In the genomic region with DNA sequence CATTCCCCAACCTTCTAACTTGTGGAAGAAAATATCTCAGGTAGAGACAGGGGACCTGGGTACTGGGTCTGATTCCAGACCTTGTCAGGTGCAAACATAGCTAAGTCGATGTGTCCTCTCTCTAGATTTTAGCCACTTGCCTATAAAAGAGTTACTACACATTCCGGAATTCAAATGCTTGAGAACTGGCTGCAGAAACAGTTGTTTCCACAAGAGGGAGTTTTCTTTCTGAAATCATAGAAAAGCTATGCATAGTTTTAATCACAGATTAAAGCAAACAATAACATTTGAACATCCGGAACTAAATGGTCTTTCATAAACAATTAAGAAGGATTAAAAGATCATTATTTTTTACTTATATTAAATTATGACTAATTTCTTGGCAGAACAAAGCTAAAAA, we compare ENCODE assay signal across 11 mouse cellular contexts. TPM values are rescaled to one million over a fixed set of nuclear protein-coding genes. Genes with fewer than 3 reads are reported as not detected.
DNase-seq lines count a peak whose midpoint lies in the region; ATAC-seq and TF ChIP-seq lines count a peak whose summit lies in the region.
"Had no signal": no experiment of that assay in that cellular context is flagged by ENCODE, and none has a peak within 500 bp of the region (broad histone marks: within the 10 kb centered on the region; RNA-seq: fewer than 3 reads in every experiment).

No protein-coding gene starts in this region.

- TF ChIP-seq CTCF in brain, embryonic 14.5 days (IDR thresholded peaks at IDR 0.05; ENCODE audit: borderline replicate concordance, extremely low read depth, insufficient read depth, insufficient read length), result no peak

- H3K27me3 ChIP-seq in hindbrain, embryonic 11.5 days (ENCODE audit: control insufficient read depth, insufficient read depth, low read length), result no peaks in the 10 kb centered on the region
- no peaks in the 10 kb centered on the region for H3K27me3 ChIP-seq in hindbrain, embryonic 10.5 days (ENCODE audit: insufficient read depth, poor library complexity, severe bottlenecking)
- no peaks in the 10 kb centered on the region for H3K27me3 ChIP-seq in limb, embryonic 14.5 days (ENCODE audit: control insufficient read depth, insufficient read depth, low read length)
- H3K27me3 ChIP-seq in limb, embryonic 10.5 days (ENCODE audit: low read depth, poor library complexity, severe bottlenecking), result no peaks in the 10 kb centered on the region
- H3K27me3 ChIP-seq: embryonic facial prominence, embryonic 12.5 days; liver, embryonic 15.5 days; stomach, embryonic 15.5 days had no signal

- H3K9me3 ChIP-seq in hindbrain, embryonic 11.5 days (ENCODE audit: control insufficient read depth, low read length), result no peaks in the 10 kb centered on the region
- no peaks in the 10 kb centered on the region for H3K9me3 ChIP-seq in hindbrain, embryonic 10.5 days
- no peaks in the 10 kb centered on the region for H3K9me3 ChIP-seq in limb, embryonic 14.5 days (ENCODE audit: control insufficient read depth, low read length)
- H3K9me3 ChIP-seq in limb, embryonic 10.5 days (replicated peaks), result no peaks in the 10 kb centered on the region
- H3K9me3 ChIP-seq: embryonic facial prominence, embryonic 12.5 days; liver, embryonic 15.5 days; stomach, embryonic 15.5 days had no signal

- WGBS in hindbrain, embryonic 11.5 days, result 70% methylated on average over 3 of the region's 3 CpGs
- 69% methylated on average over 3 of the region's 3 CpGs for WGBS in hindbrain, embryonic 10.5 days
- 39% methylated on average over 3 of the region's 3 CpGs for WGBS in limb, embryonic 14.5 days
- 79% methylated on average over 3 of the region's 3 CpGs for WGBS in limb, embryonic 10.5 days

- no peaks in the 10 kb centered on the region for H3K36me3 ChIP-seq in hindbrain, embryonic 11.5 days (ENCODE audit: control insufficient read depth, insufficient read depth, low read length)
- no peaks in the 10 kb centered on the region for H3K36me3 ChIP-seq in hindbrain, embryonic 10.5 days
- H3K36me3 ChIP-seq in limb, embryonic 14.5 days (ENCODE audit: control insufficient read depth, insufficient read depth, low read length), result no peaks in the 10 kb centered on the region
- H3K36me3 ChIP-seq in limb, embryonic 10.5 days, result no peaks in the 10 kb centered on the region
- H3K36me3 ChIP-seq: embryonic facial prominence, embryonic 12.5 days; liver, embryonic 15.5 days; stomach, embryonic 15.5 days had no signal

- no peak overlapping the region for H3K4me2 ChIP-seq in hindbrain, embryonic 11.5 days (replicated peaks; ENCODE audit: low read depth, low read length)
- H3K4me2 ChIP-seq in limb, embryonic 14.5 days (replicated peaks; ENCODE audit: low read depth, low read length, severe bottlenecking), result no peak overlapping the region
- H3K4me2 ChIP-seq: embryonic facial prominence, embryonic 12.5 days; liver, embryonic 15.5 days; stomach, embryonic 15.5 days had no signal

- H3K9ac ChIP-seq in hindbrain, embryonic 11.5 days (ENCODE audit: low read depth, low read length), result no peak overlapping the region
- no peak overlapping the region for H3K9ac ChIP-seq in limb, embryonic 14.5 days (ENCODE audit: low read depth, low read length, severe bottlenecking)
- H3K9ac ChIP-seq: embryonic facial prominence, embryonic 12.5 days; liver, embryonic 15.5 days; stomach, embryonic 15.5 days had no signal

- peak; percentile 10 for DNase-seq in adrenal gland, postnatal 14 days
- DNase-seq in adrenal gland, postnatal 4 days (ENCODE audit: low spot score in 2 of 2), result no peak
- DNase-seq in hindbrain, embryonic 11.5 days (ENCODE audit: low spot score), result peak; percentile 23
- DNase-seq in hindbrain, embryonic 10.5 days (ENCODE audit: low spot score), result no peak
- peak; percentile 39 for DNase-seq in limb, embryonic 14.5 days (ENCODE audit: low spot score)
- DNase-seq in limb, embryonic 10.5 days (ENCODE audit: low spot score), result no peak
- DNase-seq in brain, embryonic 14.5 days (ENCODE audit: low read depth), result peak; percentile 45
- no peak for DNase-seq in thymus, postnatal 14 days

- H3K4me3 ChIP-seq in hindbrain, embryonic 11.5 days (ENCODE audit: low read depth, low read length), result no peak overlapping the region
- no peak overlapping the region for H3K4me3 ChIP-seq in hindbrain, embryonic 10.5 days
- no peak overlapping the region for H3K4me3 ChIP-seq in limb, embryonic 14.5 days (replicated peaks; ENCODE audit: low read length)
- H3K4me3 ChIP-seq in limb, embryonic 10.5 days, result no peak overlapping the region
- H3K4me3 ChIP-seq: embryonic facial prominence, embryonic 12.5 days; liver, embryonic 15.5 days; stomach, embryonic 15.5 days had no signal

- no peak for TF ChIP-seq POLR2A in limb, embryonic 14.5 days (IDR thresholded peaks at IDR 0.05; ENCODE audit: borderline replicate concordance, extremely low read depth, insufficient read depth, insufficient read length)
- TF ChIP-seq POLR2A in brain, embryonic 14.5 days (IDR thresholded peaks at IDR 0.05; ENCODE audit: borderline replicate concordance, extremely low read depth, insufficient read depth, insufficient read length, poor library complexity, severe bottlenecking), result no peak

- ATAC-seq in hindbrain, embryonic 11.5 days (ENCODE audit: low FRiP score), result no peak
- ATAC-seq in limb, embryonic 14.5 days (ENCODE audit: low FRiP score, low read depth), result no peak

- no peak overlapping the region for H3K27ac ChIP-seq in hindbrain, embryonic 11.5 days (ENCODE audit: low read depth, low read length)
- no peak overlapping the region for H3K27ac ChIP-seq in hindbrain, embryonic 10.5 days
- no peak overlapping the region for H3K27ac ChIP-seq in limb, embryonic 14.5 days (replicated peaks; ENCODE audit: low read depth, low read length)
- no peak overlapping the region for H3K27ac ChIP-seq in limb, embryonic 10.5 days
- H3K27ac ChIP-seq: embryonic facial prominence, embryonic 12.5 days; liver, embryonic 15.5 days; stomach, embryonic 15.5 days had no signal

- no peaks in the 10 kb centered on the region for H3K4me1 ChIP-seq in hindbrain, embryonic 11.5 days (replicated peaks; ENCODE audit: control insufficient read depth, insufficient read depth, low read length)
- no peaks in the 10 kb centered on the region for H3K4me1 ChIP-seq in hindbrain, embryonic 10.5 days (replicated peaks)
- 0 out of 2 replicates have a peak, but pooled peaks cover 4% of the 10 kb centered on the region for H3K4me1 ChIP-seq in limb, embryonic 14.5 days (ENCODE audit: control insufficient read depth, insufficient read depth, low read length)
- no peaks in the 10 kb centered on the region for H3K4me1 ChIP-seq in limb, embryonic 10.5 days
- H3K4me1 ChIP-seq: embryonic facial prominence, embryonic 12.5 days; liver, embryonic 15.5 days; stomach, embryonic 15.5 days had no signal

RNA-seq across cellular contexts. Expression of a gene that starts 19.3 kb away (rescaled TPM):
- total RNA-seq in adrenal gland, postnatal 14 days (2021), result 116 and 124 TPM in 2 replicates
- total RNA-seq in adrenal gland, postnatal 4 days (2021), result 100 to 1,000 TPM; 103 to 104 TPM
- 5.3 and 6.0 TPM in 2 replicates for polyA plus RNA-seq in hindbrain, embryonic 11.5 days (2014; fragmentation: Nextera tagmentation; extraction: Ambion mirVana)
- polyA plus RNA-seq in hindbrain, embryonic 10.5 days (2016; fragmentation: Nextera tagmentation; extraction: Ambion mirVana), result 5.5 and 7.5 TPM in 2 replicates
- polyA plus RNA-seq in limb, embryonic 14.5 days (2012; rRNA removed), result 17.4 and 18.2 TPM in 2 replicates
- polyA plus RNA-seq in limb, embryonic 14.5 days (2014; fragmentation: Nextera tagmentation; extraction: Ambion mirVana), result 21.7 and 23.6 TPM in 2 replicates
- polyA plus RNA-seq in limb, embryonic 10.5 days (2016; fragmentation: Nextera tagmentation; extraction: Ambion mirVana), result 9.5 and 11.6 TPM in 2 replicates
- 4.7 and 6.3 TPM in 2 replicates for polyA plus RNA-seq in brain, embryonic 14.5 days (2012; rRNA removed)

Comparison
In these comparisons a context has a peak if more than half of its experiments do, and no peak if none do; other contexts are left out.
1. DNase-seq: peak in adrenal gland, postnatal 14 days (single experiment), hindbrain, embryonic 11.5 days (single experiment), limb, embryonic 14.5 days (single experiment) and brain, embryonic 14.5 days (single experiment); none in adrenal gland, postnatal 4 days (0 of 2), hindbrain, embryonic 10.5 days (single experiment), limb, embryonic 10.5 days (single experiment) and thymus, postnatal 14 days (single experiment).